Mouse (Mus musculus) ovary, postnatal 10 days (tissue): ENCODE data around the gene Mis18bp1.
A peak's percentile ranks its signal among the peaks of the same experiment; 100 is the strongest.
"Not testable (repeated sequence)": the region's sequence is repeated elsewhere in the genome, so short reads cannot be mapped to it uniquely, and the experiment has no call there.

Experiments used
- DNase-seq: peaks from one replicate; pipeline ENCODE4 v3.0.0; 2022; ENCODE audit warnings: low spot score

Mis18bp1 gene

GRCm38 (mm10) chr12:65172021-65172951, at the start of gene Mis18bp1:
Gene Mis18bp1, minus strand, starts transcription at chr12:65172604.
- peak; percentile 87 for DNase-seq

DNA sequence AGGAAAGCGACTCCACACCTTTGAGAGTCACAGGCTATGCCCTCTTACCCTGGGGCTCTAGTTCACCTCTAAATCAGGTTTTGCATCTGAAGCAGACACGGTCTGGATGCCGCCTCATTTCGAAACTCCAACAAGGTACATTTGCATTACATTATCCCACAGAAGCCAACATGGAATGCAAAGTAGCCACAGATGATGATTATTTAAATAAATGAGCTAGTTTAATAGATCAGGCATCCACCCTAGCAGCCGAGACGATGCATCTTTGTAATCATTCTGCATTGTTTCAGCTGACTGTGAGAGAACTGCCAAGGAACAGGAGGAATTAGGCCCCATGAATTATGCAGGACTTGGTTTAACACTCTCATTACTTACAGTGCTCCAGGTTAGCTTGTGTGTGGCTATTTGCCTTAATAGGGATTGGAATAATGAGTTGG, 44.0 kb upstream of the Mis18bp1 start:
- DNase-seq, result no peak

GRCm38 (mm10) chr12:65206431-65206830, 34.0 kb upstream of the Mis18bp1 start:
- no peak for DNase-seq

GRCm38 (mm10) chr12:65201812-65202211, 29.4 kb upstream of the Mis18bp1 start:
- no peak for DNase-seq

DNA sequence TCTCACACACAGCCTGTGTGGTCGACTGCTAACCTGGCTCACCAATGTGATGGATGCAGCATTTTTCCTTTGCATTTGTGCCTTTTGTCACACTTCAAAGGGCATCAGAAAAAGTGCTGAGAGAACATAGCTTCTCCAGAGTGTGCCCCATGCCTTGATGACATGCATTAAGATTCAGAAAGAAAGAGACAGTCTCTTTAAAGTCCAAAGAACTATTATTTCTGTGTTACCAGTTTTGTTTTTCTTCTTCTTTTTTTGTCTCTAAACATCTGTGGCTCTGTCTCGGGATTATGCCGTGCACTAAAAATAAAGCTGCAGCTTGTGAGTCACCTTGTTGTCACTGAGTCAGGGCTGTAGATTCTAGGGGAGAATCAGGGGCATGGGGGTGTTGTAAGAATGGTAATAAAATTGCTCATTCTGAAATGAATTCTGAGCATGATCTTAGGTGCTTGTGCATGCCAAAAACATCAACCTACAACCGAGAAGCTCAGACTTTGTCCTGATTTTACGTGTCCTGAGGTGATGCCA, 21.7 kb upstream of the Mis18bp1 start:
- no peak for DNase-seq

GRCm38 (mm10) chr12:65189213-65189612, 16.8 kb upstream of the Mis18bp1 start:
- no peak for DNase-seq

GRCm38 (mm10) chr12:65187365-65187764, 15.0 kb upstream of the Mis18bp1 start:
- DNase-seq, result no peak

GRCm38 (mm10) chr12:65173736-65174135, 1.3 kb upstream of the Mis18bp1 start:
- no peak for DNase-seq

DNA sequence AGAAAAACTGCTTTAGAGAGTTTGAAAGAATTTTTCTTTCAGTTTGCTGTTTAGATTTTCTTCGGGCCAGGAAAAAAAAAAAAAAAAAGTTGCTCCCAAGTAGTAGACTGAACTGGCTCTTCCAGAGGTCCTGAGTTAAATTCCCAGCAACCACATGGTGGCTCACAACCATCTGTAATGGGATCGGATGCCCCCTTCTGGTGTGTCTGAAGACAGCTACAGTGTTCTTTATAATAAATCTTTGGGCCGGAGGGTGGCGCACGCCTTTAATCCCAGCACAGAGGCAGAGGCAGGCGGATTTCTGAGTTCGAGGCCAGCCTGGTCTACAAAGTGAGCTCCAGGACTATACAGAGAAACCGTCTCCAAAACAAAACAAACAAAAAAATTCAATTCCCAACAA, 555 bp upstream of the Mis18bp1 start:
- peak; percentile 6 for DNase-seq

DNA sequence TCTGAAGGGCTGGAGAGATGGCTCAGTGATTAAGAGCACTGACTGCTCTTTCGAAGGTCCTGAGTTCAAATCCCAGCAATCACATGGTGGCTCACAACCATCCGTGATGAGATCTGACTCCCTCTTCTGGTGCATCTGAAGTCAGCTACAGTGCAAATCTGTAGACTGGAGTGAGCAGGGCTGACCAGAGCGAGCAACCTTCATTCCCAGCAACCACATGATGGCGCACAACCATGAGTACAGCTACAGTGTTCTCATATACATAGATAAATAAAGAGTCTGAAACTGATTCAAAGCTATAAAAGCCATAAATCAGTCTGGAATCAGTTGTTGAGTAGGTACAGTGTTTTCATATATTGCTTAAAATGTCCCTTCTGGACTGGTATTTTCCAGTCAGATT, 36.3 kb downstream of the Mis18bp1 start:
- DNase-seq, result not testable (repeated sequence)

DNA sequence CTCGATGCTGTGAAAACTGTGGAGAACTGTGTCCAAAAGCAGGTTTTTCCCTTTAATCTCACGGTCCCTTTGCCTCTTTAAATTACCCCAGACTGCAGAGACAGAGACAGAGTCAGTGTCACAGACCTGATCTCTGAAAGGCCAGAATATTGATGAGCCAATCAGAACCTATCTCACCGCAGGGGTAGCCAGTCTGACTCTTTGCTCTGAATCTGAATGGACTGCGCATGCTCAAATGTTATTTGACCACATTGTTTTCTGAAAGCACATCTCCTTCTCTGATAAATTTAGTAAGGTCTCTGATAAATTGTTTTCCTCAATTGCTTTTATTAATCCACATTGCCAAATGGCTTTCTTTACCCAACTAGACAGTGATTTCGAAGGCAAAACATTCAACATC, 53.0 kb downstream of the Mis18bp1 start:
- no peak for DNase-seq

- no peak for DNase-seq
These were observed 53.4 kb downstream of the Mis18bp1 start for GRCm38 (mm10) chr12:65118968-65119367.

GRCm38 (mm10) chr12:65114978-65115377, 57.4 kb downstream of the Mis18bp1 start:
- not testable (repeated sequence) for DNase-seq

- DNase-seq, result no peak
These were observed 58.5 kb downstream of the Mis18bp1 start for GRCm38 (mm10) chr12:65113925-65114324.

DNA sequence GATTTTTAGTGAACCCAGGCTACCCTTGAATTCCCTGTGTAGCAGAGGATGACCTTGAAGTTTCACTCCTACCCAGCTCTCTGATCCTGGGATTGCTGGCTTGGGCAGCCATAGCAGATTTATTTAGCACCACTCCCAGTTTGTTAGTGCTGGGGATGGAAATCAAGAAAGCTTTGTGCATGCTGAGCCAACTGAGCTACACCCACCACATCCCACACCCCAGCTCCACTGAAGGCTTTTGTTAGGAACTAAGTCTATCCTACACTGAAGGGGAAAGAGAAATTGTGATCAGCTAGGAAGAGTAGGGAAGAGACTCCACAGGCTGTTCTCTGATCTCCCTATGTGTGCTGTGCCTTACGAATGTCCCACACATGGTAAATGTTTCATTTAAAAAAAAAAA, 59.6 kb downstream of the Mis18bp1 start:
- DNase-seq, result no peak

DNA sequence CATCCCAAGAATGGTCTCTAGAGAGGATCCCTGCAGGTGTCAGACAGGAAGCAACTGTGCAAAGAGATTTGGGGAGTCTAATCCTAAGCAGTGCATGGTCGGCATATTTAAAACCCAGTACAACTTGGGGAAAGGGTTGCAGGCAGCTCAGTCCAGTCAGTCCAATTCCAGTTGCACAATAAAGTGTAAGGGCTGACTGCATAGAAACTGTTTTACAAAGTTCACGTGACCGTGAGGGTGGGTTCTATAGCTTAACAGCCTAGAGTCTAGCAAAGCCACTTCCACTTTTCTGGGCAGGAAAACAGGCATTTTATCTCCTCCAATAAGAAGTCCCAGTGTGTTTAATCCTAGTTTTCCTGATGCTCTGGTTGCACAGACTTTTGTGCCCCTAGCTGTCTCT, 60.9 kb downstream of the Mis18bp1 start:
- DNase-seq, result no peak

DNA sequence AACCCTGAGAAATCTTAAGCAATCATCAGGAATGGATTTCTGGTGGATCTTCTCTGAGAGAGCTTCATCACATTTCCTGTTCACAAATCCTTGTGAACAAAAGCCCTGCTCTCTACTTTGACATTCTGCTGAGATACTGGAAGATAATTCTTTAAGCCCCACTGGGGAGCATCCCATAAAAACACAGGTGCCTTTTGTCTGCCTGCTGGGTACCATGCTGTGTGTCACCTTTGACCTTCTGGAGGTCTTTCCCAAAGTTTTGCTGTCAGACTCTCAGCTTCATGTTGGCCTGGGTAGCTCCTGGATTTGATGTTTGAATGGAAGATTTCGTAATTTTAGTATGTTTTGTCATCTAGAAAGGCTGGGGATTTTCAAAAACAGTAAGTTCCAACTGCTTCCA, 63.7 kb downstream of the Mis18bp1 start:
- DNase-seq, result no peak
